Mouse (Mus musculus) left cerebral cortex, postnatal 10 days (tissue): ENCODE results near the gene Qars. TPM values are rescaled to one million over a fixed set of nuclear protein-coding genes. Genes with fewer than 3 reads are reported as not detected.

Source experiments
- DNase-seq, 2 experiments: peaks; one replicate each; pipeline ENCODE4 v3.0.0; 2021 to 2022; ENCODE audit warnings: low spot score in 2 of 2, mixed read lengths in 1 of 2; ENCODE audit errors: extremely low spot score in 1 of 2
- intact Hi-C: fragments of 180-260 bp; cut with DNase I; formaldehyde crosslinking; loops from one replicate; pipeline ENCODE4 v1.15.1; 2025
- total RNA-seq, 2 experiments: library from RNA; stranded (reverse); gene quantifications; 2 replicates each; pipeline ENCODE4 v1.2.3; 2021

The Qars gene
- 10 to 100 TPM; 82.9 to 91.8 TPM for total RNA-seq

GRCm38 (mm10) chr9:108507619-108508434 lies at the start of gene Qars:
Qars (plus strand) TSS chr9:108507706.
- intact Hi-C loops = no loop called here
- DNase-seq = peak; percentile 94 to 96

GRCm38 (mm10) chr9:108459939-108460318 lies 47.6 kb upstream of the Qars start:
- no peak for DNase-seq
- intact Hi-C loops = no loop called here

GRCm38 (mm10) chr9:108460319-108461178 lies 47.0 kb upstream of the Qars start, which contains the start of gene Ccdc71:
Ccdc71 (plus strand) TSS chr9:108460527.
- intact Hi-C loops = no loop called here
- peak; percentile 83 to 95 for DNase-seq

GRCm38 (mm10) chr9:108461181-108461631 lies 46.3 kb upstream of the Qars start, which contains the start of gene Klhdc8b:
Klhdc8b (minus strand) TSS chr9:108461581.
- intact Hi-C loops = no loop called here
- no peak for DNase-seq

- intact Hi-C loops = no loop called here
Observed at GRCm38 (mm10) chr9:108461675-108462074, 45.8 kb upstream of the Qars start.

GRCm38 (mm10) chr9:108462192-108462591 lies 45.3 kb upstream of the Qars start:
- intact Hi-C loops = no loop called here
- no peak for DNase-seq

More at GRCm38 (mm10) chr9:108461675-108462074, 45.8 kb upstream of the Qars start:
- no peak for DNase-seq

- intact Hi-C loops = no loop called here
- no peak for DNase-seq
Observed at GRCm38 (mm10) chr9:108463713-108464112, 43.8 kb upstream of the Qars start.

- DNase-seq = no peak
- intact Hi-C loops = no loop called here
Observed at GRCm38 (mm10) chr9:108466219-108466618, 41.3 kb upstream of the Qars start.

- no peak for DNase-seq
- intact Hi-C loops = no loop called here
Observed at GRCm38 (mm10) chr9:108469430-108469829, 38.1 kb upstream of the Qars start.

GRCm38 (mm10) chr9:108469845-108470244 lies 37.7 kb upstream of the Qars start:
- intact Hi-C loops = no loop called here
- no peak for DNase-seq

GRCm38 (mm10) chr9:108474528-108474927 lies 33.0 kb upstream of the Qars start:
- intact Hi-C loops = no loop called here
- peak in 1 of 2 experiments; percentile 31 for DNase-seq

- intact Hi-C loops = no loop called here
- peak in 1 of 2 experiments; percentile 89 for DNase-seq
Observed at GRCm38 (mm10) chr9:108478638-108479156, 28.8 kb upstream of the Qars start.

- no peak for DNase-seq
- intact Hi-C loops = no loop called here
Observed at GRCm38 (mm10) chr9:108479241-108479640, 28.3 kb upstream of the Qars start.

GRCm38 (mm10) chr9:108479721-108480351 lies 27.7 kb upstream of the Qars start, which contains the start of gene Lamb2:
Lamb2 (plus strand) TSS chr9:108479736.
- intact Hi-C loops = no loop called here
- no peak for DNase-seq

GRCm38 (mm10) chr9:108480813-108481519 lies 26.5 kb upstream of the Qars start:
- intact Hi-C loops = no loop called here
- DNase-seq = no peak

GRCm38 (mm10) chr9:108481520-108482210 lies 25.8 kb upstream of the Qars start:
- DNase-seq = peak in 1 of 2 experiments; percentile 15
- intact Hi-C loops = no loop called here

GRCm38 (mm10) chr9:108483051-108483790 lies 24.3 kb upstream of the Qars start:
- intact Hi-C loops = no loop called here
- DNase-seq = peak in 1 of 2 experiments; percentile 21
